Mouse (Mus musculus) neural tube, embryonic 14.5 days (tissue): ENCODE measurements around the gene Kalrn. TPM values are rescaled to one million over a fixed set of nuclear protein-coding genes. Genes with fewer than 3 reads are reported as not detected.

Experiments used
- ATAC-seq: fragments of 200-750 bp; cut with Nextera tagmentation; 2 replicates; pipeline ENCODE4 v1.8.0; 2017; ENCODE audit warnings: low read depth, mild to moderate bottlenecking, moderate TSS enrichment, moderate library complexity
- H3K27ac ChIP-seq: fragments of 300-500 bp; sonication (generic); 2 replicates; pipeline ENCODE4 v1.5.1; 2014; ENCODE audit warnings: low read depth, mild to moderate bottlenecking, control low read depth, low read length, moderate library complexity, mixed read lengths
- H3K27me3 ChIP-seq: fragments of 300-500 bp; sonication (generic); 2 replicates; pipeline ENCODE4 v1.6.1; 2014; ENCODE audit warnings: low read length; ENCODE audit not compliant: control insufficient read depth, insufficient read depth
- H3K36me3 ChIP-seq: fragments of 300-500 bp; sonication (generic); 2 replicates; pipeline ENCODE4 v1.6.1; 2014; ENCODE audit warnings: low read length, mixed read lengths; ENCODE audit not compliant: control insufficient read depth, insufficient read depth
- H3K4me1 ChIP-seq: fragments of 300-500 bp; sonication (generic); 2 replicates; pipeline ENCODE4 v1.6.1; 2014; ENCODE audit warnings: low read length; ENCODE audit not compliant: control insufficient read depth, insufficient read depth
- H3K4me2 ChIP-seq: fragments of 300-500 bp; sonication (generic); 2 replicates; pipeline ENCODE4 v1.6.1; 2014; ENCODE audit warnings: mild to moderate bottlenecking, low read depth, low read length, control low read depth
- H3K4me3 ChIP-seq: fragments of 300-500 bp; sonication (generic); 2 replicates; pipeline ENCODE4 v1.5.1; 2014; ENCODE audit warnings: low read depth, low read length, control low read depth, mixed read lengths
- H3K9ac ChIP-seq: fragments of 300-500 bp; sonication (generic); replicated peaks from 2 replicates; pipeline ENCODE4 v1.6.1; 2014; ENCODE audit warnings: low read depth, mild to moderate bottlenecking, control low read depth, low read length, mixed read lengths
- H3K9me3 ChIP-seq: fragments of 300-500 bp; sonication (generic); 2 replicates; pipeline ENCODE4 v1.6.1; 2016; ENCODE audit warnings: low read length; ENCODE audit not compliant: control insufficient read depth
- WGBS: fragments of 180-500 bp; shearing (Covaris S2); extraction: QIAGEN DNeasy Blood & Tissue Kit; methylation state at CpG from one replicate; pipeline ENCODE4 v1.1.7; 2014; 5-methylcytosine and 5-hydroxymethylcytosine counted together
- polyA plus RNA-seq: library from polyadenylated mRNA; unstranded; fragments of >200 nt; fragmentation: Nextera tagmentation; extraction: Ambion mirVana; gene quantifications from 2 replicates; pipeline ENCODE4 v1.2.1, GENCODE M21; 2014

The Kalrn gene
- polyA plus RNA-seq, 1 experiment from 2014 or later: 34.2 TPM

DNA sequence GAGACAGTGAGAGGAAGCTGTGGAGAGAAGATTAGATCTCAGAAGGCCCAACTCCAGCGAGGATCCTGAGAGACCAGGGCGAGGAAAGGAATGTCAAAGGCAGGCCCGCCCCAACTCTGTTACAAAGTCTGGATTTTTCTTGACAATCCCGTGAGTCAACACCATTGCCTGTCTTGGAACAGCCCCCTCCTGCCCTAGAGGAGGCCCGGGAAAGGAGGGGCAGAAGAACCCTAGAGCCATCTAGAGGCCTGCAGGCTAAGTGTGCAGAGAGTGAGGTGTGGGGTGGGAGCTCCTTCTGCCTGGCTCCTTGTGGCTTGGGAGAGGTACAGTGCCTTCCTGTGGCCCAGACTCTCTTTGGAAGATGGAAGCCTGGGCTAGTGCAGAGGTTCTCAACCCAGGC, 460.8 kb downstream of the Kalrn start:
- WGBS: 29% methylated on average over 5 of the region's 5 CpGs
- no peaks in the 10 kb centered on the region for H3K36me3 ChIP-seq
- H3K27ac ChIP-seq: no peak overlapping the region
- no peak overlapping the region for H3K4me2 ChIP-seq
- ATAC-seq: peak; percentile 44; the same call in 1 of the 2 replicates
- H3K9me3 ChIP-seq: no peaks in the 10 kb centered on the region
- H3K27me3 ChIP-seq: no peaks in the 10 kb centered on the region
- no peaks in the 10 kb centered on the region for H3K4me1 ChIP-seq
- H3K4me3 ChIP-seq: no peak overlapping the region
- H3K9ac ChIP-seq: no peak overlapping the region

DNA sequence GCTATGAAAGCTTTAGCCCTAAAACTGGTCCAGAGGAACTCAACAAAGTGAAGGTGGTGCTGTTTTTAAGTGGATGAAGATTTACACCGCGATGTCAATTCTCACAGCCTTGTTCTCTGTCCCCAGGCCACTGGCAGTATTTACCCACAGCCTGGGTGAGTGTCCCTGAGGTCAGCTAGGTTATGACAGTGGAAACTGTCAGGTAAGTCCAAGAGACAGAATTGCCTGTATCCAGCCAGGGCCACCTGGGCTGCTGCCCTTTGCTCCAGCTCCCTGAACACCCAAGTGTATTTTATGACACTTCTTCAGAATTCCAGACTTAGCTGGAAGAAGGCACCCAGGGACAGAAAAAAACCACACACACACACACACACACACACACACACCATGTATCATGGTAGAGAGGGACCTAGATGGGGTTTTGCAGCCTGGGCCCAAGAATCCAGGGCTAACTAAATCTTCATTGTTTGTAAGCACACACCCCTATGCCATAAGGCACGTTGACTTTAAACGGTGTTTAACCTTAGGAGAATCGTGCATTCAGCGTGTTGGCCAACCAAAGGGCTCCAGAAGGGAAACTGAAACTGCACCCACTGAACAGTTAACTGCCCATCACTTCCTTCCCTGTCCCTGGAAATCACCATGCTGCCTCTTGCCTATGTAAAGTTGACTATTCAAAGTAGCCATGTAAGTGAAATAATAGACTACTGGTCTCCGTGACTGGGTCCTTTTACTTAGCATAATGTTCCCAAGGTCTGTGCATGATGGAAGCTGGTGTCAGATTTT, 462.3 kb downstream of the Kalrn start:
- Histone ChIP-seq H3K9ac (no peak overlapping the region), H3K27me3 (no peaks in the 10 kb centered on the region), H3K4me1 (no peaks in the 10 kb centered on the region), H3K4me2 (no peak overlapping the region), H3K4me3 (no peak overlapping the region), H3K9me3 (no peaks in the 10 kb centered on the region), H3K36me3 (no peaks in the 10 kb centered on the region), H3K27ac (no peak overlapping the region)
- 87% methylated on average over 7 of the region's 7 CpGs for WGBS
- ATAC-seq: no peak

DNA sequence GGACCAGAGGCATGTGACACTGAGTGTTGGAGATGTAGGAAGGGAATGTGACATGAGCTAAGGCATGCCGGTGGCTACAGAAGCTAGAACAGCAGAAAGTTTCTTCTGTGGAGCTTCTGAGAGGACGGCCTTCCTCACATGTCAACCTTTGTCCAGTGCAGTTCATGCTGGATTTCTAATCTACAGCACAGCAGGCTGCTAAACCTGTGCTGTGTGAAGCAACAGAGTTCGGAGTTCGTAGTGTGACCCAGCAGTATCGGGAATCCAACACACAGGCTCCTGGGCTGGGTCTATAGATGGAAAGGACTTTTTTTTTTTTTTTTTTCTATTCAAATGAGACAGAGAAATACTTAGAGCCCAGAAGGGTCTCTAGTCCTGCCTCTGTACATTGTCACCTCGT, 468.9 kb downstream of the Kalrn start:
- Histone ChIP-seq H3K9me3 (no peaks in the 10 kb centered on the region), H3K27me3 (no peaks in the 10 kb centered on the region), H3K27ac (no peak overlapping the region), H3K9ac (no peak overlapping the region), H3K36me3 (no peaks in the 10 kb centered on the region), H3K4me2 (no peak overlapping the region), H3K4me1 (no peaks in the 10 kb centered on the region), H3K4me3 (no peak overlapping the region)
- ATAC-seq: no peak
- WGBS: 96% methylated on average over 6 of the region's 6 CpGs

DNA sequence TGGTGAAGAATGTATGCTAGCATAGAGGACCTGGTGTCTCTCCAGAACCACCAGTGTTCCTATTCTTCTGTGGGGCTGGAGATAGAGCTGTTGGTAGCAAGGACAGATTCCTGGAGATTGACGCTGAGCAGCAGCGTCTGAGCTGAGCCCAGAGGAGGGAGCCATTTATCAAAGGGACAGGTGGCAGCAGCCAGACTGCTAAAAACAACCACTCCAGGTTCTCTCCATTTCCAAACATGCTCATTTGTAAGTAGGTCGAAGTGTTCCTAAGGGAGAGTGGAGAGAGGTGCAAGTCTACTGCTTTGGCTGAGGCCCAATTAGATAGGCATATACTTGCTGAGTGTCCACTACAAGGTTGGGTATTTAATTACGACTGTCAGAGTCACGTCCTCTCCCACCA, 470.6 kb downstream of the Kalrn start:
- no peaks in the 10 kb centered on the region for H3K4me1 ChIP-seq
- no peak overlapping the region for H3K9ac ChIP-seq
- H3K4me3 ChIP-seq: no peak overlapping the region
- WGBS: 48% methylated on average over 5 of the region's 5 CpGs
- no peaks in the 10 kb centered on the region for H3K36me3 ChIP-seq
- H3K27me3 ChIP-seq: no peaks in the 10 kb centered on the region
- no peak for ATAC-seq
- no peaks in the 10 kb centered on the region for H3K9me3 ChIP-seq
- no peak overlapping the region for H3K27ac ChIP-seq
- no peak overlapping the region for H3K4me2 ChIP-seq

DNA sequence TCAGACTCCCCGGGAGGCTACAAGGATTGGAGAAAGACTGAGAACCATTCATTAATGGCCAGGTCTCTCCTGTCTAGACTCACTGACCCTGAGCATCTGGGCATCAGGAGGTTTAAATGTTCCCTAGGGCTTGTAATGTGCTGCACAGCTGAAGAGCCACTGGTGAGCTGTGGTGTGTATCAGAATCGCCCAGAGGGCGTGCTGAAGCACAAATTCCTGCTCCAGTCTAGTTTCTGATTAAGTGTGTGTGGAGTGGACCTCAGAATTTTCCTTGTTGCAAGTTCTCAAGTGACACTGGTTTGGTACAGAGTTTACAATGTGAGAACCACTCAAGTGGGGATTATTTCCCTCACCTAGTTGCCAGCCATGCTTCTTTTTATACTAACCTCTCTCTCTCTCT, 473.5 kb downstream of the Kalrn start:
- no peaks in the 10 kb centered on the region for H3K36me3 ChIP-seq
- 0 out of 2 replicates have a peak, but pooled peaks cover 2% of the 10 kb centered on the region for H3K27me3 ChIP-seq
- no peak overlapping the region for H3K27ac ChIP-seq
- WGBS: 70% methylated on average over 3 of the region's 3 CpGs
- no peak overlapping the region for H3K9ac ChIP-seq
- H3K4me3 ChIP-seq: no peak overlapping the region
- no peaks in the 10 kb centered on the region for H3K9me3 ChIP-seq
- H3K4me2 ChIP-seq: no peak overlapping the region
- peaks cover 13% of the 10 kb centered on the region for H3K4me1 ChIP-seq
- no peak for ATAC-seq

DNA sequence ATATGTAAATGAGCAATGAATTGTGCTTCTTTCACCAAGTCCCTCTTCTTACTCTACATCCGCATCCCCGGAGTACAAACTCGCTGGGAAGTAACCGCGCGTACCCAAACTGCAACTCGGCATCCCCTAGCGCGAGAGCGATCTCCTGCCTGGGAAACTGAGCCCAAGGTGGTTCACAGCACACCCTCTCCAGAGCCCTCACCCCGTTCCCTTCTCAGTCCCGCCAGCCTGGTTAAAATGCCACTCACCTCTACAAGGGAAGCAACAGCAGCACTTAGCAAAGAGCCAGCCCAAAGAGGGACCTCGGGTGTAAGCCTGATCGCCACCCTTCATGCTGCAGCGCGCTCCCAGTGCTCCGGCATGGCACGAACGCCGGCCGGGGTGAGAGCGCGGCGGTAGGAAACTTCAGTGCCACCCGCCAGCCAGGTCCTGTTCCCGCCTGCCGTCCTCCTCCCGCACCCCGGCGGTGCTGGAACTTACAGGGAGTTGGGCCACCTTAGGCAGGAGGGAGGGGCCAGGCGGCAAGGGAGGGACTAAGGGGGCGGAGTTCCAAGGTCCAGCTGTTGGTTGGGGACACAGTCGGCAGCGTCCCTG, 477.7 kb downstream of the Kalrn start:
- H3K9me3 ChIP-seq: no peaks in the 10 kb centered on the region
- under 1% methylated on average over 34 of the region's 34 CpGs for WGBS
- H3K27ac ChIP-seq: peak overlapping the region; percentile 66
- H3K36me3 ChIP-seq: no peaks in the 10 kb centered on the region
- peak overlapping the region; percentile 48 for H3K4me2 ChIP-seq
- 0 out of 2 replicates have a peak, but pooled peaks cover 2% of the 10 kb centered on the region for H3K27me3 ChIP-seq
- ATAC-seq: peak; percentile 64
- peak overlapping the region; percentile 26 for H3K4me3 ChIP-seq
- peaks cover 21% of the 10 kb centered on the region for H3K4me1 ChIP-seq
- H3K9ac ChIP-seq: peak overlapping the region; percentile 34; the same call in 1 of the 2 replicates

DNA sequence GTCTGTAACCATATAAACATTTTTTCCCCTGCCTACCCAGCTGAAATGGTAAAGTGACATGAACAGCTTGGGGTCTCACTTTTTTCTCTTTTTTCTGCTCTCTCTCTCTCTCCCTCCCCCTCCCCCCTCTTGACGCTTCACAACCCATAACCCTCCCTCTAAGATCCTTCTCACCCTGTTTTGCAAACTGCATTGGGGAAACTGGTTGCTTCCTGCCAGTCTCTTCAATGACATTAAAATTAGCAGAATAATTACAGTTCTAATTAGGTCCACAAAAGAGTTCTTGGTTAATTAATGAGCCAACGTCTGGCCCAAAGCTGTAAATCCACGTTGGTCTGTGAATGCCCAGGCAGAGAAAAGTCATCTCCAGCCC, 478.3 kb downstream of the Kalrn start:
- ATAC-seq: peak; percentile 10; the same call in 1 of the 2 replicates

DNA sequence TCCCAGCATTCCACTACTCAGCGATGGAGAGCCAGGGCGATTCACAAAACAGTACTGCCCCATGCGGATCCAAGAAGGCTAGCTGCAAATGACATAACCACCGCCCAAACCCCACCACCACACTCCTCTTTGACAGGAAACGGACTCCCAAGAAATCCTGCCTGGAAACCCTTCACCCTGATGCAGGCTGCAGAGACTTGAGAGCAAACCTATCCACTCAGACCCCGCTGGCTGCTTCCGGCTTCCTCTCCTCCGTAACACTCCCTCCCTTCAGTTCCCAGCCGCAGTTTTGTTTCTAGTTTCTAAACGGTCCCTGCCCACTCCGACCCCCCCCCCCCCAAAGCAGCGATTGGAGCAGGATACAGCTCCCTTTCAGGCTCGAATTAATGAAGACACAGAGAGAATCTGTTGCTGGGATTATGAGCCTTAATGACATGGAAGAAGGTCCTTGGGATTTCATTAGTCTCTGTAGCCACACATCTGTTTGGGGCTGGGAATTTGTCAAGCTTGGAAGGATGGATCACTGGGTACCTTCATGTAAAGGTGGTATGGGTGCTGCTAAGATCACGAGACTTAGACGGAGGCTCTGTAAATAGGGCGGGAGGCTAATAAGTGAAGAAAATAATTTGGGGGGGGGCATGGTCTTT, 478.8 kb downstream of the Kalrn start:
- no peaks in the 10 kb centered on the region for H3K9me3 ChIP-seq
- under 1% methylated on average over 16 of the region's 16 CpGs for WGBS
- H3K9ac ChIP-seq: peak overlapping the region; percentile 39
- H3K4me2 ChIP-seq: peak overlapping the region; percentile 48
- no peaks in the 10 kb centered on the region for H3K36me3 ChIP-seq
- H3K27me3 ChIP-seq: 0 out of 2 replicates have a peak, but pooled peaks cover 2% of the 10 kb centered on the region
- peak overlapping the region; percentile 58 for H3K27ac ChIP-seq
- ATAC-seq: peak; percentile 71
- H3K4me3 ChIP-seq: peak overlapping the region; percentile 25
- peaks cover 25% of the 10 kb centered on the region for H3K4me1 ChIP-seq

More for the DNA sequence above, 478.3 kb downstream of the Kalrn start:
- no peak overlapping the region for H3K9ac ChIP-seq
- H3K27me3 ChIP-seq: 0 out of 2 replicates have a peak, but pooled peaks cover 2% of the 10 kb centered on the region
- peaks cover 22% of the 10 kb centered on the region for H3K4me1 ChIP-seq
- no peaks in the 10 kb centered on the region for H3K9me3 ChIP-seq
- peak overlapping the region; percentile 66 for H3K27ac ChIP-seq
- H3K4me3 ChIP-seq: peak overlapping the region; percentile 26
- WGBS: 0% methylated on average over 3 of the region's 3 CpGs
- peak overlapping the region; percentile 48 for H3K4me2 ChIP-seq
- no peaks in the 10 kb centered on the region for H3K36me3 ChIP-seq
